Mouse (Mus musculus) heart, postnatal 14 days (tissue): ENCODE measurements around the gene Cacna1g. TPM values are rescaled to one million over a fixed set of nuclear protein-coding genes. Genes with fewer than 3 reads are reported as not detected.

Experiments
- DNase-seq, 2 experiments: peaks; one replicate each; pipeline ENCODE4 v3.0.0; 2021 to 2022
- intact Hi-C: fragments of 180-260 bp; cut with DNase I; formaldehyde crosslinking; loops from one replicate; pipeline ENCODE4 v1.15.1; 2025
- long read RNA-seq, 2 experiments: library from polyadenylated mRNA; stranded (forward); transcript quantifications; one replicate each; pipeline ENCODE4 v2.0.0; 2021
- total RNA-seq, 2 experiments: library from RNA; stranded (reverse); gene quantifications; 2 replicates each; pipeline ENCODE4 v1.2.3; 2021

The Cacna1g gene
- 10 to 100 TPM; 27.6 to 28.8 TPM for total RNA-seq
- long read RNA-seq, experiment 1, partial matches to known transcripts: 8 of 20 reads
- long read RNA-seq, experiment 1, other reads (novel, unspliced or antisense): 11 of 20 reads
- long read RNA-seq, experiment 2, partial matches to known transcripts: 9 of 13 reads
- long read RNA-seq, experiment 2, other reads (novel, unspliced or antisense): 4 of 13 reads

DNA sequence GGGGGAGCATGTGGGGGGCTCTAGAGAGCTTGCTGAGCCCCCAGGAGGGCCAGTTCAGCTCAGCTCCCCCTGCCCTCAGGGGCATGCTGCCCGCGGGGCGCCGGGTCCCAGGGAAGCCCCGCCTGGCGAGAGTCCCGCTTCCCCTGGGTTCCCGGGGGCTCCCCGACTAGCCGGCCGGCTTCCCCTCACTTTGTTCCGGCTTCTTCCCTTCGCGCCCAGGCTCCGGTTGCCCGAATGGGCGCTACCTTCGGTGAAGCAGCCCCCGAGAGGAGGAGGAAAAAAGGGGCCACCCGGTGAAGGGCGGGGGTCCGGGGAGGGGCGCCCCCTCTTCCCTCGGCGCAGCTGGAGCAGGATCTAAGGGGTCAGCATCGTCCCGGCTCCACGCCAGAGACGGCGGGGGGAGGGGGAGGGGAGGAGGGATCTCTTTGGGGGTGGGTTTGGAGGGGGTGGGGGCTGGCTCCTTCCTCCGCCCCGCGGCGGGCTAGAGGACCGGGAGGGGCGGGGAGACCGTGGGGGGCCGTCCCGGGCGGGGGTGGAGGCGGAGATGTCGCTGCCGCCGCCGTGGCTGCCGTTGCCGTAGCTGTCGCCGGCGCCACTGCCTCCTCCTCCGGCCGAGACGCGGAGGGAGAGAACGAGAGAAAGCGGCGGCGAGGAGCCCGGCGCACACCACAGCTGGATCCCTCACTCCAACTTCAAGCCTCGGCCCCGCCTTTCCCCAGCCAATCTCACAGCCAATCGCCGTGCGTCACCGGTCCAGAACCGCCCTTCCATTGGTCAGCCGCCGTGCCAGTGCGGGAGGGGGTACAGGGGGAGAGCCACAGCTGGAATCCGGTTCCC is at the start of gene Cacna1g:
Gene Cacna1g (minus strand): TSS at position 492 of the 837 bp plus-strand sequence.
- intact Hi-C loops: no loop called here
- peak; percentile 89 for DNase-seq

DNA sequence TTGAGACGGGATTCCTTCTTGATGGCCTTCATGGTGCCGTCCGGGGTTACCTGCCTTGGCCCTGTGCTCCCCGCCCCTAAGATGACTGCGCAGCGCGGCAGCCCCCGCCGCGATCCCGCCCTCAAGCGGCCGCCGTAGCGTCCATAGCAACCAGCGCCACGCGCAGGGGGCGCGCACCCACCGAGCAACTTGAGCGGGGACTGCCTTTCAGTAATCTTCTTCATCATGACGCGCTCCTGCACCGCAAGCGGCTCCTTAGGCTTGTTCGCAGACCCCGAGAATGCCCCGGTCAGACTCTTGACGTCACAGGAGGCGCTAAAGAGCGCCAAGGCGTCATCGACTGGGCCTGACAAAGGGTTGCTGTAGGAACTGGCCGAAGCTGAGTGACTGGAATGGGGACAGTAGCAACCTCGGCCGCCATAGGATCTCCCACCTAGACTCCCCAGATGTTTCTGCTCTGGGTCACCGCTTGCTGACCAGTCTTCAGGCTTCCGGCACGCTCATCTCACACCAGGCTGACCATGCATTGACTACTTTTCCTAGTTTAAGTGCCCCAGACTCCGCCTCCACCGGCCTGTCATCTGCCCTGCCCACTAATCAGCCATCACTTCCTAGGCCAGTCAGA is 47.3 kb upstream of the Cacna1g start, which contains the start of gene Mycbpap:
Gene Mycbpap (minus strand): TSS at position 524 of the 625 bp plus-strand sequence.
- peak; percentile 55 to 61 for DNase-seq
- intact Hi-C loops: no loop called here

GRCm38 (mm10) chr11:94513452-94513851 is 39.5 kb upstream of the Cacna1g start:
- no peak for DNase-seq
- intact Hi-C loops: no loop called here

GRCm38 (mm10) chr11:94508976-94509375 is 35.0 kb upstream of the Cacna1g start:
- no peak for DNase-seq
- intact Hi-C loops: no loop called here

DNA sequence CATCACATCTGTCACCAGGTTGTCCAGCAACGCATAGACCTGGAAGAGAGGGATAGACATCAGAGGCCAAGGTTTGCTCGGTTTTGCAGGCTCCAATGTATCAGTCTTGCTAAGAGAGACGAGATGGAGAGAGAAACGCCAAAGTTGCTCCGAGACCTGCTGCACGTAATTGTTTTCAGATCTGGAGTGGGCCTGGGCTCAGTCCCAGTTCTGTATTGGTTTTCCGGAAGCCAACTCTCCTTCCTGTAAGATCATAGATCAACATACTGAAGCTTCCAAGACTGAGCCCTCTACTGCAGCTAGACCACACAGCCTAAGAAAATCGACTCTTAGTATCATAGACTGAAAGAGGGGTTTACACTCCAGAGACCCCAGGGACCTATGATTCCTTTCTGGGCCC is 27.5 kb upstream of the Cacna1g start:
- intact Hi-C loops: loop anchor here (5.0 kb wide), 1 partner anchor 41 kb away; no protein-coding TSS in a partner anchor
- DNase-seq: no peak

GRCm38 (mm10) chr11:94500362-94500761 is 26.4 kb upstream of the Cacna1g start:
- intact Hi-C loops: loop anchor here (5.0 kb wide), 1 partner anchor 42 kb away; no protein-coding TSS in a partner anchor
- DNase-seq: no peak

DNA sequence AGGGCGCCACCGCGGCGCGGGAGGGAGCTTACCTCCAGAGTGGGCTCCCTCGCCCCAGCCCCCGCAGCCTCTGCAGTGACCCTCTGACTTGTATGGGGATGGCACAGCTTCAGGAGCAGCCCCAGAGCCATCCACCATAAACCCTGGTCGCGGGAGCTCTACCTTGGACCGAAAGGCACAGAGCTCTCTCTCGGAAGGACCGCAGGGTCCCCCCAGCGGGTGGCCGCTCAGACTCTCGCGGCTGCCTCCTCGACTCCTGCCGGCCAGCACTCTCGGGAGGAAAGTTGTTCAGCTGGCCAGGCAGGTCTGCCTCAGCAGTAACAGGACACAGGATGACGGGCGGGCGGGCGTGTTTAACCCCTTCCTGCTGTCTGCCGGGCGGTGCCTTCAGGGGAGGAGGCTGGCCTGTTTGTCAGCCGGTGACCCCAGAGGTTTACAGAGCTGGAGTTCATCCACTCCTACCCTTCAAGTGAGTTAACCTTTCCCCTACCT is 25.7 kb upstream of the Cacna1g start, which contains the start of gene Epn3:
Gene Epn3 (minus strand): TSS at position 314 of the 492 bp plus-strand sequence.
- intact Hi-C loops: loop anchor here (5.0 kb wide), 1 partner anchor 43 kb away; no protein-coding TSS in a partner anchor
- peak; percentile 48 to 54 for DNase-seq

GRCm38 (mm10) chr11:94499035-94499434 is 25.0 kb upstream of the Cacna1g start:
- no peak for DNase-seq
- intact Hi-C loops: no loop called here

- intact Hi-C loops: no loop called here
- DNase-seq: peak; percentile 58 to 68
Measured at GRCm38 (mm10) chr11:94498093-94498996, 24.3 kb upstream of the Cacna1g start.

DNA sequence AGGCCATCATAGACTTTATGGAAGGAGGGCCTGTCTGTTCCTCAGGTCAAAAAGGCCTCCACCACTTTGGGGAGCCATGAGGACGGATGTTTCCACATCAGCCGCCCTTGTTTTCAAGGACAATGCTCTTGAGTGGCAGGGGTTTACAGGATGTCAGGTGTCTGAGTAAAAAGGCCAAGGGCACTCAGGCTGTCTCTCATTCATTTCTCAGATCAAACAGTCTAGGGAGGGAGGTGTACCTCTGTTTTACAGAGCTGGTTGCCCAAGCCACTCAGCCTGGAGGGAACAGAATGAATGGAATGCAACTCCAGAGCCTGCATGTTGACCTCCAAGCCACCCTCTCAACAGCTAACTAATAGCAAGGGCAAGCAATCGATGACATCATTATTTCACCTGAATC is 21.4 kb upstream of the Cacna1g start:
- peak in 1 of 2 experiments; percentile 38 for DNase-seq
- intact Hi-C loops: no loop called here

DNA sequence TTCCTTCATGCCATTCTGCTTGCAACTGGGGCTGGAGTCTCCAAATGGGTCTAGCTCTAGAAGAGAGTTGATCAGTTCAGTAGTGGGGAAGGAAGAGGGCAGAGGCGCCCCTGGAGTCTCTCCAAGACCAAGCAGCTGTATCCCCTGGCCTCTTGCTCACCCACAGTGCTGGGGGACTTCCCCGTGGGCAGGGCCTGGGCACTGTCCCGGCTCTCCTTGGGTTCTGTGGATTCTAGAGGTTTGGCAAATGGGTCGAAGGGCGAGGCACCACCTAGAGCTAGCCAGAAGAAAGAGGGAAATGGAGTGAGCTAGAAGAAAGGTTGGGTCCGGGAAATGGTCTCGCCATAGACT is 17.7 kb upstream of the Cacna1g start:
- intact Hi-C loops: no loop called here
- no peak for DNase-seq

- intact Hi-C loops: no loop called here
- peak in 1 of 2 experiments; percentile 22 for DNase-seq
Measured at GRCm38 (mm10) chr11:94491035-94491748, 17.2 kb upstream of the Cacna1g start.

GRCm38 (mm10) chr11:94489745-94490144 is 15.7 kb upstream of the Cacna1g start:
- no peak for DNase-seq
- intact Hi-C loops: loop anchor here (5.0 kb wide), 1 partner anchor 362 kb away; no protein-coding TSS in a partner anchor

GRCm38 (mm10) chr11:94488767-94489533 is 15.0 kb upstream of the Cacna1g start:
- DNase-seq: no peak
- intact Hi-C loops: loop anchor here (5.0 kb wide), 1 partner anchor 362 kb away; no protein-coding TSS in a partner anchor

GRCm38 (mm10) chr11:94486001-94486400 is 12.0 kb upstream of the Cacna1g start, which contains the start of gene Spata20:
Spata20 (minus strand) TSS chr11:94486179.
- DNase-seq: peak; percentile 88 to 94
- intact Hi-C loops: loop anchor here (1.0 to 5.0 kb wide), 4 partner anchors 66 to 359 kb away; no protein-coding TSS in a partner anchor

GRCm38 (mm10) chr11:94485223-94485622 is 11.2 kb upstream of the Cacna1g start:
- intact Hi-C loops: loop anchor here (5.0 kb wide), 1 partner anchor 358 kb away; no protein-coding TSS in a partner anchor
- DNase-seq: no peak

GRCm38 (mm10) chr11:94484636-94485035 is 10.6 kb upstream of the Cacna1g start:
- intact Hi-C loops: loop anchor here (5.0 kb wide), 1 partner anchor 357 kb away; no protein-coding TSS in a partner anchor
- no peak for DNase-seq

GRCm38 (mm10) chr11:94483921-94484320 is 9.9 kb upstream of the Cacna1g start:
- DNase-seq: no peak
- intact Hi-C loops: no loop called here
